Mouse (Mus musculus) hindbrain, embryonic 14.5 days (tissue): ENCODE measurements at regions not wholly inside any gene's neighbourhood (a gene's known extent, or its start where the extent isn't known, plus 50 kb on each side); places are given as distances from the start of the nearest gene placed in this dataset.

Source experiments
- ATAC-seq: fragments of 200-750 bp; cut with Nextera tagmentation; 2 replicates; pipeline ENCODE4 v1.8.0; 2017; ENCODE audit warnings: moderate number of reproducible peaks, mild to moderate bottlenecking, moderate TSS enrichment, moderate library complexity; ENCODE audit not compliant: low FRiP score
- DNase-seq: peaks from one replicate; pipeline ENCODE4 v3.0.0-alpha.2; 2015; ENCODE audit warnings: low spot score
- H3K27ac ChIP-seq: fragments of 300-500 bp; sonication (generic); 2 replicates; pipeline ENCODE4 v1.5.1; 2014; ENCODE audit warnings: mild to moderate bottlenecking, moderate library complexity
- H3K27me3 ChIP-seq: fragments of 300-500 bp; sonication (generic); 2 replicates; pipeline ENCODE4 v1.6.1; 2014; ENCODE audit warnings: mild to moderate bottlenecking, low read length, mixed read lengths; ENCODE audit not compliant: control insufficient read depth, insufficient read depth
- H3K36me3 ChIP-seq: fragments of 300-500 bp; sonication (generic); replicated peaks from 2 replicates; pipeline ENCODE4 v1.6.1; 2014; ENCODE audit not compliant: control insufficient read depth, insufficient read depth
- H3K4me1 ChIP-seq: fragments of 300-500 bp; sonication (generic); replicated peaks from 2 replicates; pipeline ENCODE4 v1.6.1; 2014; ENCODE audit warnings: antibody characterized with exemption, low read length, mixed read lengths; ENCODE audit not compliant: control insufficient read depth, insufficient read depth
- H3K4me2 ChIP-seq: fragments of 300-500 bp; sonication (generic); replicated peaks from 2 replicates; pipeline ENCODE4 v1.6.1; 2014; ENCODE audit warnings: mild to moderate bottlenecking, moderate library complexity
- H3K4me3 ChIP-seq: fragments of 300-500 bp; sonication (generic); replicated peaks from 2 replicates; pipeline ENCODE4 v1.5.1; 2014; ENCODE audit warnings: mild to moderate bottlenecking, low read length
- H3K9ac ChIP-seq: fragments of 300-500 bp; sonication (generic); 2 replicates; pipeline ENCODE4 v1.6.1; 2014
- H3K9me3 ChIP-seq: fragments of 300-500 bp; sonication (generic); 2 replicates; pipeline ENCODE4 v1.6.1; 2016; ENCODE audit warnings: low read length; ENCODE audit not compliant: control insufficient read depth
- WGBS: fragments of 180-500 bp; shearing (Covaris S2); extraction: QIAGEN DNeasy Blood & Tissue Kit; methylation state at CpG from one replicate; pipeline ENCODE4 v1.1.7; 2014; 5-methylcytosine and 5-hydroxymethylcytosine counted together

- WGBS: 27% methylated on average over 4 of the region's 4 CpGs
- H3K9ac ChIP-seq: no peak overlapping the region
- no peaks in the 10 kb centered on the region for H3K27me3 ChIP-seq
- H3K4me1 ChIP-seq: no peaks in the 10 kb centered on the region
- H3K36me3 ChIP-seq: no peaks in the 10 kb centered on the region
- no peak overlapping the region for H3K4me2 ChIP-seq
- no peak for ATAC-seq
- no peak overlapping the region for H3K27ac ChIP-seq
- H3K4me3 ChIP-seq: no peak overlapping the region
- no peaks in the 10 kb centered on the region for H3K9me3 ChIP-seq
- no peak for DNase-seq
Measured at GRCm38 (mm10) chr7:95999189-95999588, 171.9 kb upstream of the Tenm4 start.

- WGBS: 72% methylated on average over 5 of the region's 5 CpGs
- H3K4me3 ChIP-seq: no peak overlapping the region
- no peak for DNase-seq
Measured at GRCm38 (mm10) chr7:96002401-96002800, 168.6 kb upstream of the Tenm4 start.

GRCm38 (mm10) chr7:96006299-96006698, 164.7 kb upstream of the Tenm4 start:
- no peak overlapping the region for H3K4me3 ChIP-seq
- 90% methylated on average over 2 of the region's 2 CpGs for WGBS
- no peak overlapping the region for H3K27ac ChIP-seq
- DNase-seq: no peak
- H3K4me2 ChIP-seq: no peak overlapping the region
- no peaks in the 10 kb centered on the region for H3K4me1 ChIP-seq
- no peaks in the 10 kb centered on the region for H3K9me3 ChIP-seq
- no peaks in the 10 kb centered on the region for H3K36me3 ChIP-seq
- no peak overlapping the region for H3K9ac ChIP-seq
- H3K27me3 ChIP-seq: no peaks in the 10 kb centered on the region
- no peak for ATAC-seq

More at GRCm38 (mm10) chr7:96002401-96002800, 168.6 kb upstream of the Tenm4 start:
- H3K4me1 ChIP-seq: no peaks in the 10 kb centered on the region
- H3K9ac ChIP-seq: no peak overlapping the region
- H3K36me3 ChIP-seq: no peaks in the 10 kb centered on the region
- no peak overlapping the region for H3K27ac ChIP-seq
- no peak overlapping the region for H3K4me2 ChIP-seq
- no peaks in the 10 kb centered on the region for H3K27me3 ChIP-seq
- no peak for ATAC-seq
- no peaks in the 10 kb centered on the region for H3K9me3 ChIP-seq

GRCm38 (mm10) chr7:96013008-96013407, 158.0 kb upstream of the Tenm4 start:
- Histone ChIP-seq H3K4me1 (no peaks in the 10 kb centered on the region), H3K27me3 (no peaks in the 10 kb centered on the region), H3K4me2 (no peak overlapping the region), H3K4me3 (no peak overlapping the region), H3K27ac (no peak overlapping the region), H3K36me3 (no peaks in the 10 kb centered on the region), H3K9ac (no peak overlapping the region), H3K9me3 (no peaks in the 10 kb centered on the region)
- DNase-seq (no peak), ATAC-seq (no peak)
- 82% methylated on average over 5 of the region's 5 CpGs for WGBS

- Histone ChIP-seq H3K4me1 (no peaks in the 10 kb centered on the region), H3K36me3 (no peaks in the 10 kb centered on the region), H3K9me3 (no peaks in the 10 kb centered on the region), H3K27me3 (no peaks in the 10 kb centered on the region), H3K9ac (no peak overlapping the region), H3K4me3 (no peak overlapping the region), H3K4me2 (no peak overlapping the region), H3K27ac (no peak overlapping the region)
- WGBS: 87% methylated on average over 6 of the region's 6 CpGs
- DNase-seq (no peak), ATAC-seq (no peak)
Measured at GRCm38 (mm10) chr7:96017112-96017884, 153.7 kb upstream of the Tenm4 start.

- Histone ChIP-seq H3K36me3 (no peaks in the 10 kb centered on the region), H3K4me1 (no peaks in the 10 kb centered on the region)
- ATAC-seq: no peak
Measured at GRCm38 (mm10) chr7:96024048-96024447, 147.0 kb upstream of the Tenm4 start.

GRCm38 (mm10) chr7:96026781-96027418, 144.1 kb upstream of the Tenm4 start:
- H3K9me3 ChIP-seq: no peaks in the 10 kb centered on the region
- H3K4me1 ChIP-seq: no peaks in the 10 kb centered on the region
- ATAC-seq: no peak
- no peak overlapping the region for H3K9ac ChIP-seq
- no peak for DNase-seq
- no peak overlapping the region for H3K4me2 ChIP-seq
- H3K4me3 ChIP-seq: no peak overlapping the region
- no peaks in the 10 kb centered on the region for H3K36me3 ChIP-seq
- no peak overlapping the region for H3K27ac ChIP-seq
- H3K27me3 ChIP-seq: no peaks in the 10 kb centered on the region
- WGBS: 77% methylated on average over 6 of the region's 6 CpGs

More at GRCm38 (mm10) chr7:96024048-96024447, 147.0 kb upstream of the Tenm4 start:
- DNase-seq: no peak
- WGBS: 97% methylated on average over 3 of the region's 3 CpGs
- H3K27ac ChIP-seq: no peak overlapping the region
- no peaks in the 10 kb centered on the region for H3K9me3 ChIP-seq
- H3K27me3 ChIP-seq: no peaks in the 10 kb centered on the region
- H3K9ac ChIP-seq: no peak overlapping the region
- H3K4me3 ChIP-seq: no peak overlapping the region
- no peak overlapping the region for H3K4me2 ChIP-seq

GRCm38 (mm10) chr7:96033636-96034035, 137.4 kb upstream of the Tenm4 start:
- no peaks in the 10 kb centered on the region for H3K36me3 ChIP-seq
- H3K4me3 ChIP-seq: no peak overlapping the region
- H3K4me1 ChIP-seq: no peaks in the 10 kb centered on the region
- ATAC-seq (no peak), DNase-seq (no peak)
- H3K9me3 ChIP-seq: no peaks in the 10 kb centered on the region
- no peak overlapping the region for H3K27ac ChIP-seq
- H3K27me3 ChIP-seq: no peaks in the 10 kb centered on the region
- 60% methylated on average over 4 of the region's 4 CpGs for WGBS
- H3K4me2 ChIP-seq: no peak overlapping the region
- no peak overlapping the region for H3K9ac ChIP-seq

GRCm38 (mm10) chr7:96035456-96035855, 135.6 kb upstream of the Tenm4 start:
- Histone ChIP-seq H3K4me3 (no peak overlapping the region), H3K4me2 (no peak overlapping the region), H3K36me3 (no peaks in the 10 kb centered on the region), H3K27ac (no peak overlapping the region), H3K4me1 (no peaks in the 10 kb centered on the region), H3K27me3 (no peaks in the 10 kb centered on the region), H3K9me3 (no peaks in the 10 kb centered on the region), H3K9ac (no peak overlapping the region)
- DNase-seq (no peak), ATAC-seq (no peak)
- WGBS: 53% methylated on average over 2 of the region's 2 CpGs
